Mouse (Mus musculus) right cerebral cortex, postnatal 14 days (tissue): ENCODE data around the gene AI464131.

ENCODE experiments used
- DNase-seq: peaks from one replicate; pipeline ENCODE4 v3.0.0; 2022

AI464131 gene

GRCm38 (mm10) chr4:41502171-41502940 is 520 bp downstream of the AI464131 start:
- DNase-seq: no peak

GRCm38 (mm10) chr4:41500787-41501186 is 2.1 kb downstream of the AI464131 start:
- no peak for DNase-seq

GRCm38 (mm10) chr4:41499619-41500018 is 3.3 kb downstream of the AI464131 start:
- no peak for DNase-seq

GRCm38 (mm10) chr4:41498921-41499391 is 3.9 kb downstream of the AI464131 start:
- no peak for DNase-seq

- no peak for DNase-seq
These were observed 4.7 kb downstream of the AI464131 start for GRCm38 (mm10) chr4:41497995-41498845.

- peak; percentile 38 for DNase-seq
These were observed 5.3 kb downstream of the AI464131 start for GRCm38 (mm10) chr4:41497579-41497978.

GRCm38 (mm10) chr4:41497046-41497445 is 5.8 kb downstream of the AI464131 start:
- no peak for DNase-seq

- peak; percentile 48 for DNase-seq
These were observed 7.0 kb downstream of the AI464131 start for GRCm38 (mm10) chr4:41495850-41496249.

- DNase-seq: no peak
These were observed 7.8 kb downstream of the AI464131 start for GRCm38 (mm10) chr4:41495076-41495475.

GRCm38 (mm10) chr4:41494378-41494777 is 8.5 kb downstream of the AI464131 start:
- DNase-seq: no peak

GRCm38 (mm10) chr4:41493464-41494116 is 9.3 kb downstream of the AI464131 start:
- DNase-seq: no peak

- no peak for DNase-seq
These were observed 9.9 kb downstream of the AI464131 start for GRCm38 (mm10) chr4:41492951-41493350.

- no peak for DNase-seq
These were observed 21.3 kb downstream of the AI464131 start for GRCm38 (mm10) chr4:41481601-41482017.

- DNase-seq: no peak
These were observed 22.6 kb downstream of the AI464131 start for GRCm38 (mm10) chr4:41480254-41480653.

GRCm38 (mm10) chr4:41479456-41479804 is 23.4 kb downstream of the AI464131 start:
- DNase-seq: no peak

GRCm38 (mm10) chr4:41478751-41479455 is 24.0 kb downstream of the AI464131 start:
- no peak for DNase-seq

- no peak for DNase-seq
These were observed 25.2 kb downstream of the AI464131 start for GRCm38 (mm10) chr4:41477648-41478160.

GRCm38 (mm10) chr4:41471384-41471689 is 31.5 kb downstream of the AI464131 start:
- DNase-seq: no peak

GRCm38 (mm10) chr4:41470684-41471383 is 32.0 kb downstream of the AI464131 start:
- DNase-seq: no peak

GRCm38 (mm10) chr4:41470051-41470683 is 32.7 kb downstream of the AI464131 start:
- no peak for DNase-seq

- no peak for DNase-seq
These were observed 33.7 kb downstream of the AI464131 start for GRCm38 (mm10) chr4:41469199-41469598.
